Mouse (Mus musculus): ENCODE results near the gene Acr. TPM values are rescaled to one million over a fixed set of nuclear protein-coding genes. Genes with fewer than 3 reads are reported as not detected.

Gene Acr
- polyA plus RNA-seq, 1 experiment from 2014 or later, result 0.16 TPM

GRCm38 (mm10) chr15:89605822-89606570 is 37.9 kb downstream of the Acr start:
- no peaks in the 10 kb centered on the region for H3K4me1 ChIP-seq
- no peak overlapping the region for H3K27ac ChIP-seq
- H3K27me3 ChIP-seq (ENCODE audit: insufficient read depth, poor library complexity, severe bottlenecking), result no peaks in the 10 kb centered on the region
- no peak overlapping the region for H3K4me3 ChIP-seq
- no peaks in the 10 kb centered on the region for H3K36me3 ChIP-seq
- H3K9me3 ChIP-seq, result no peaks in the 10 kb centered on the region
- no peak for DNase-seq (ENCODE audit: low spot score)
- WGBS, result 74% methylated on average over 12 of the region's 12 CpGs

GRCm38 (mm10) chr15:89607480-89607879 is 39.4 kb downstream of the Acr start:
- 81% methylated on average over 8 of the region's 8 CpGs for WGBS
- Histone ChIP-seq H3K4me3 (no peak overlapping the region), H3K27ac (no peak overlapping the region), H3K27me3 (ENCODE audit: insufficient read depth, poor library complexity, severe bottlenecking) (no peaks in the 10 kb centered on the region), H3K36me3 (no peaks in the 10 kb centered on the region), H3K9me3 (no peaks in the 10 kb centered on the region), H3K4me1 (no peaks in the 10 kb centered on the region)
- no peak for DNase-seq (ENCODE audit: low spot score)

GRCm38 (mm10) chr15:89607888-89608287 is 39.8 kb downstream of the Acr start:
- H3K4me3 ChIP-seq, result no peak overlapping the region
- WGBS, result 75% methylated on average over 9 of the region's 9 CpGs
- H3K27me3 ChIP-seq (ENCODE audit: insufficient read depth, poor library complexity, severe bottlenecking), result no peaks in the 10 kb centered on the region
- no peaks in the 10 kb centered on the region for H3K4me1 ChIP-seq
- no peak for DNase-seq (ENCODE audit: low spot score)
- no peaks in the 10 kb centered on the region for H3K9me3 ChIP-seq
- no peaks in the 10 kb centered on the region for H3K36me3 ChIP-seq
- H3K27ac ChIP-seq, result no peak overlapping the region

GRCm38 (mm10) chr15:89622312-89622958 is 54.3 kb downstream of the Acr start:
- H3K36me3 ChIP-seq, result no peaks in the 10 kb centered on the region
- no peaks in the 10 kb centered on the region for H3K9me3 ChIP-seq
- no peaks in the 10 kb centered on the region for H3K4me1 ChIP-seq
- 79% methylated on average over 12 of the region's 12 CpGs for WGBS
- no peak for DNase-seq (ENCODE audit: low spot score)
- no peaks in the 10 kb centered on the region for H3K27me3 ChIP-seq (ENCODE audit: insufficient read depth, poor library complexity, severe bottlenecking)
- H3K4me3 ChIP-seq, result no peak overlapping the region
- no peak overlapping the region for H3K27ac ChIP-seq

- no peak overlapping the region for H3K4me3 ChIP-seq
- no peaks in the 10 kb centered on the region for H3K27me3 ChIP-seq (ENCODE audit: insufficient read depth, poor library complexity, severe bottlenecking)
- H3K36me3 ChIP-seq, result no peaks in the 10 kb centered on the region
- no peaks in the 10 kb centered on the region for H3K4me1 ChIP-seq
- 62% methylated on average over 5 of the region's 5 CpGs for WGBS
- DNase-seq (ENCODE audit: low spot score), result no peak
- H3K27ac ChIP-seq, result no peak overlapping the region
- no peaks in the 10 kb centered on the region for H3K9me3 ChIP-seq
These were observed 55.0 kb downstream of the Acr start for GRCm38 (mm10) chr15:89622959-89623625.

GRCm38 (mm10) chr15:89623626-89623959 is 55.5 kb downstream of the Acr start:
- H3K4me3 ChIP-seq, result no peak overlapping the region
- 15% methylated on average over 6 of the region's 6 CpGs for WGBS
- peak; percentile 79 for DNase-seq (ENCODE audit: low spot score)

More at GRCm38 (mm10) chr15:89623626-89623959, 55.5 kb downstream of the Acr start:
- no peak overlapping the region for H3K27ac ChIP-seq
- no peaks in the 10 kb centered on the region for H3K9me3 ChIP-seq
- H3K36me3 ChIP-seq, result no peaks in the 10 kb centered on the region
- no peaks in the 10 kb centered on the region for H3K4me1 ChIP-seq
- no peaks in the 10 kb centered on the region for H3K27me3 ChIP-seq (ENCODE audit: insufficient read depth, poor library complexity, severe bottlenecking)

Other genes starting within 250 kb of the Acr start
- gene Adm2, start 245.6 kb upstream of the Acr start, polyA plus RNA-seq (2016; fragmentation: Nextera tagmentation; extraction: Ambion mirVana), result 0.39 and 0.65 TPM in 2 replicates
- not detected in 2 replicates for gene Miox, start 233.9 kb upstream of the Acr start, polyA plus RNA-seq (2016; fragmentation: Nextera tagmentation; extraction: Ambion mirVana)
- 51.5 and 55.2 TPM in 2 replicates for gene Lmf2, start 212.7 kb upstream of the Acr start, polyA plus RNA-seq (2016; fragmentation: Nextera tagmentation; extraction: Ambion mirVana)
- 137 and 150 TPM in 2 replicates for gene Ncaph2, start 212.6 kb upstream of the Acr start, polyA plus RNA-seq (2016; fragmentation: Nextera tagmentation; extraction: Ambion mirVana)
- 8.1 TPM in 2 replicates for gene Sco2, start 194.5 kb upstream of the Acr start, polyA plus RNA-seq (2016; fragmentation: Nextera tagmentation; extraction: Ambion mirVana)
- gene Tymp, start 191.3 kb upstream of the Acr start, polyA plus RNA-seq (2016; fragmentation: Nextera tagmentation; extraction: Ambion mirVana), result 1.3 and 1.4 TPM in 2 replicates
- 0.31 and 0.38 TPM in 2 replicates for gene Odf3b, start 189.0 kb upstream of the Acr start, polyA plus RNA-seq (2016; fragmentation: Nextera tagmentation; extraction: Ambion mirVana)
- gene Klhdc7b, start 183.4 kb upstream of the Acr start, polyA plus RNA-seq (2016; fragmentation: Nextera tagmentation; extraction: Ambion mirVana), result 0.06 TPM in 1 of 2 replicates, not detected in the other
- not detected in 2 replicates for gene Syce3, start 157.8 kb upstream of the Acr start, polyA plus RNA-seq (2016; fragmentation: Nextera tagmentation; extraction: Ambion mirVana)
- gene Cpt1b, start 142.5 kb upstream of the Acr start, polyA plus RNA-seq (2016; fragmentation: Nextera tagmentation; extraction: Ambion mirVana), result 73.9 and 147 TPM in 2 replicates
- 2.7 and 3.4 TPM in 2 replicates for gene C730034F03Rik, start 138.7 kb upstream of the Acr start, polyA plus RNA-seq (2016; fragmentation: Nextera tagmentation; extraction: Ambion mirVana)
- gene Gm44502, start 138.6 kb upstream of the Acr start, polyA plus RNA-seq (2016; fragmentation: Nextera tagmentation; extraction: Ambion mirVana), result 0.38 and 0.58 TPM in 2 replicates
- gene Chkb, start 138.4 kb upstream of the Acr start, polyA plus RNA-seq (2016; fragmentation: Nextera tagmentation; extraction: Ambion mirVana), result 64.7 and 64.8 TPM in 2 replicates
- 0.44 and 0.99 TPM in 2 replicates for gene Mapk8ip2, start 114.4 kb upstream of the Acr start, polyA plus RNA-seq (2016; fragmentation: Nextera tagmentation; extraction: Ambion mirVana)
- gene Arsa, start 90.9 kb upstream of the Acr start, polyA plus RNA-seq (2016; fragmentation: Nextera tagmentation; extraction: Ambion mirVana), result 14.2 and 14.3 TPM in 2 replicates
- gene Shank3, start 68.7 kb upstream of the Acr start, polyA plus RNA-seq (2016; fragmentation: Nextera tagmentation; extraction: Ambion mirVana), result 2.1 and 2.6 TPM in 2 replicates
- 23.2 and 35.1 TPM in 2 replicates for gene Rabl2, start 23.6 kb downstream of the Acr start, polyA plus RNA-seq (2016; fragmentation: Nextera tagmentation; extraction: Ambion mirVana)